Mouse (Mus musculus): ENCODE data around the gene Ak7. TPM values are rescaled to one million over a fixed set of nuclear protein-coding genes. Genes with fewer than 3 reads are reported as not detected.
A peak's percentile ranks its signal among the peaks of the same experiment; 100 is the strongest.

Gene Ak7
- polyA plus RNA-seq, 2 experiments, result 0.04 TPM; not detected in 1

DNA sequence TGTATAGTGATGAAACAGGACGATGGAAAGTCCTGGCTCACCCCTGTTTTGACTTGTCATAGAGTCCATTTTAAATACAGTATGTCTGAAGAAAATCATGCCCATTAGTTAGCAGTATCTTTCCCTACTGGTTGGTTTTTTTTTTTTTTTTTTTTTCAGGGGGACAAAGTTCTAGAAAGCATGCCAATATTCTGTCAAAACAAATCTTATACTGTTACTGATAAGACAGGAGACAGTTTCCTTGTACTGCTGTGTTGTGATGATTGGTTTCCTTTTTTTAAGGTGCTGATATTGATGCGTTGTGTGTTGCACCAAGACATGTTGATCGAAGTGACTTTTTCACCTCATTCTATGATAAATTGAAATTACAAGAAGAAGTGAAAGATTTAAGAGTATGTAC lies 100.4 kb downstream of the Ak7 start:
- H3K9ac ChIP-seq (replicated peaks), result no peak overlapping the region
- WGBS (ENCODE audit: insufficient replicate concordance), result 73% methylated on average over 3 of the region's 3 CpGs
- H3K36me3 ChIP-seq (replicated peaks; ENCODE audit: control insufficient read depth, insufficient read depth, low read depth), result peaks cover 68% of the 10 kb centered on the region
- no peak overlapping the region for H3K4me2 ChIP-seq (ENCODE audit: low read depth)
- H3K9me3 ChIP-seq (ENCODE audit: control insufficient read depth, low read length), result no peaks in the 10 kb centered on the region
- no peak overlapping the region for H3K27ac ChIP-seq
- H3K27me3 ChIP-seq (ENCODE audit: control insufficient read depth, insufficient read depth, low read length), result no peaks in the 10 kb centered on the region
- DNase-seq (ENCODE audit: low read depth in 3 of 3, low spot score in 3 of 3), result no peak
- no peak for TF ChIP-seq CTCF (IDR thresholded peaks at IDR 0.05; ENCODE audit: low read depth)
- TF ChIP-seq EP300 (IDR thresholded peaks at IDR 0.05; ENCODE audit: low read depth), result no peak
- ATAC-seq (ENCODE audit: insufficient read depth), result no peak
- no peak overlapping the region for H3K4me3 ChIP-seq (ENCODE audit: insufficient read depth in 1 of 2, low read depth in 2 of 2, low read length in 2 of 2)
- H3K4me1 ChIP-seq (replicated peaks; ENCODE audit: control insufficient read depth in 2 of 2, insufficient read depth in 2 of 2, low read length in 1 of 2), result 0 out of 4 replicates have a peak, but pooled peaks cover 0 to 2% of the 10 kb centered on the region in 2 experiments

DNA sequence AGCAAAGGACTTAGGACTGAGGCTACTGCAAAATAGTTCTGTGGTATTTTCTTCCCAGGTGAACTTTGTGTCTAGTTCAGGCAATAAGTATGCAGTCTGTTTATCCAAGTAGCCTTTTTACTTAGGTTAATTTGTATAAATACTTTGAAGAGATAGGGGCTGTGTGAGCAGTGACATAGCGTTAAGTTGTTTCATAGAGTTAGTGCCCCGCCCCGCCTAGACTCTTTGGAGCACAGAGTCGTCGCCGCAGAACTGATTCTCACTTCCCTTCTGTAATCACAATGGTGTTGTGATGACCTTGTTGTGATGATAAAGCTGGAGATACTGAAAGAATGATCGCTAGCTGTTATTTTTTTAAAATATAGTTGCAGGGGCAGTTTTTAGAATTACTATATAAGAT lies 101.6 kb downstream of the Ak7 start:
- no peak overlapping the region for H3K4me3 ChIP-seq (ENCODE audit: insufficient read depth in 1 of 2, low read depth in 2 of 2, low read length in 2 of 2)
- 0 out of 4 replicates have a peak, but pooled peaks cover 0 to 2% of the 10 kb centered on the region in 2 experiments for H3K4me1 ChIP-seq (replicated peaks; ENCODE audit: control insufficient read depth in 2 of 2, insufficient read depth in 2 of 2, low read length in 1 of 2)
- H3K36me3 ChIP-seq (replicated peaks; ENCODE audit: control insufficient read depth, insufficient read depth, low read depth), result peaks cover 69% of the 10 kb centered on the region
- TF ChIP-seq EP300 (IDR thresholded peaks at IDR 0.05; ENCODE audit: low read depth), result no peak
- TF ChIP-seq CTCF (IDR thresholded peaks at IDR 0.05; ENCODE audit: low read depth), result no peak
- no peak for ATAC-seq (ENCODE audit: insufficient read depth)
- DNase-seq (ENCODE audit: low read depth in 3 of 3, low spot score in 3 of 3), result no peak
- H3K4me2 ChIP-seq (ENCODE audit: low read depth), result no peak overlapping the region
- WGBS (ENCODE audit: insufficient replicate concordance), result 71% methylated on average over 7 of the region's 7 CpGs
- no peak overlapping the region for H3K27ac ChIP-seq
- H3K9ac ChIP-seq (replicated peaks), result no peak overlapping the region
- no peaks in the 10 kb centered on the region for H3K27me3 ChIP-seq (ENCODE audit: control insufficient read depth, insufficient read depth, low read length)
- no peaks in the 10 kb centered on the region for H3K9me3 ChIP-seq (ENCODE audit: control insufficient read depth, low read length)

DNA sequence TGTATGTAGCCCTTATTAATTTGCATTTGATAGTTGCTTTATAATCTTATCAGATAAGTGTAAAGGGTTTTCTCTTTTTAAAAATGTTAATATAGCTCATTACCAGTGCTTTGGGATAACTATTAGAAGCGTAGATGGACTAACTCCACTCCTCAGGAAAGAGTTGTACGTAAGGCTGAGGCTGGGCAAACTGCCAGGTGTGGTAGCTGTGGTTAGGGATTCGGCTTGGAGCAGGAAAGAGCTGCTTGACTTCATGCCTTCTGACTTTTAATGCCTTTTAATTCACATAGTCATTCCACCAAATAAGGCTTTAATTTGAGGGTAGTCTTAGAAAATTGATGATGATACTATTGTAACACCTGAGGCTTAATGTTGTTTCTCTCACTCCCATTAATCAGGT lies 103.2 kb downstream of the Ak7 start:
- DNase-seq (ENCODE audit: low read depth in 3 of 3, low spot score in 3 of 3) (no peak), ATAC-seq (ENCODE audit: insufficient read depth) (no peak)
- Histone ChIP-seq H3K4me1 (replicated peaks; ENCODE audit: control insufficient read depth in 2 of 2, insufficient read depth in 2 of 2, low read length in 1 of 2) (0 out of 4 replicates have a peak, but pooled peaks cover 0 to 2% of the 10 kb centered on the region in 2 experiments), H3K4me2 (ENCODE audit: low read depth) (no peak overlapping the region), H3K9me3 (ENCODE audit: control insufficient read depth, low read length) (no peaks in the 10 kb centered on the region), H3K4me3 (ENCODE audit: insufficient read depth in 1 of 2, low read depth in 2 of 2, low read length in 2 of 2) (no peak overlapping the region), H3K9ac (replicated peaks) (no peak overlapping the region), H3K27ac (no peak overlapping the region), H3K27me3 (ENCODE audit: control insufficient read depth, insufficient read depth, low read length) (no peaks in the 10 kb centered on the region), H3K36me3 (replicated peaks; ENCODE audit: control insufficient read depth, insufficient read depth, low read depth) (peaks cover 68% of the 10 kb centered on the region)
- WGBS (ENCODE audit: insufficient replicate concordance), result 81% methylated on average over 3 of the region's 3 CpGs
- TF ChIP-seq EP300 (IDR thresholded peaks at IDR 0.05; ENCODE audit: low read depth), result no peak
- TF ChIP-seq CTCF (IDR thresholded peaks at IDR 0.05; ENCODE audit: low read depth), result no peak

- peak; percentile 64; the same call in 1 of the 2 replicates for ATAC-seq (ENCODE audit: insufficient read depth)
- TF ChIP-seq EP300 (IDR thresholded peaks at IDR 0.05; ENCODE audit: low read depth) (peak; percentile 26; the same call in 1 of the 2 replicates), CTCF (IDR thresholded peaks at IDR 0.05; ENCODE audit: low read depth) (no peak)
- Histone ChIP-seq H3K9me3 (ENCODE audit: control insufficient read depth, low read length) (no peaks in the 10 kb centered on the region), H3K4me3 (ENCODE audit: insufficient read depth in 1 of 2, low read depth in 2 of 2, low read length in 2 of 2) (no peak overlapping the region), H3K4me1 (replicated peaks; ENCODE audit: control insufficient read depth in 2 of 2, insufficient read depth in 2 of 2, low read length in 1 of 2) (0 out of 4 replicates have a peak, but pooled peaks cover 0 to 2% of the 10 kb centered on the region in 2 experiments), H3K27ac (no peak overlapping the region), H3K4me2 (ENCODE audit: low read depth) (no peak overlapping the region), H3K27me3 (ENCODE audit: control insufficient read depth, insufficient read depth, low read length) (no peaks in the 10 kb centered on the region), H3K9ac (replicated peaks) (no peak overlapping the region), H3K36me3 (replicated peaks; ENCODE audit: control insufficient read depth, insufficient read depth, low read depth) (peaks cover 68% of the 10 kb centered on the region)
- WGBS (ENCODE audit: insufficient replicate concordance), result 60% methylated on average over 6 of the region's 6 CpGs
- DNase-seq (ENCODE audit: low read depth in 3 of 3, low spot score in 3 of 3), result no peak
Measured at GRCm38 (mm10) chr12:105810608-105811007, 104.8 kb downstream of the Ak7 start.

- DNase-seq (ENCODE audit: low read depth in 3 of 3, low spot score in 3 of 3), result no peak
- no peak for ATAC-seq (ENCODE audit: insufficient read depth)
- Histone ChIP-seq H3K9me3 (ENCODE audit: control insufficient read depth, low read length) (no peaks in the 10 kb centered on the region), H3K9ac (replicated peaks) (no peak overlapping the region), H3K27me3 (ENCODE audit: control insufficient read depth, insufficient read depth, low read length) (no peaks in the 10 kb centered on the region), H3K4me1 (replicated peaks; ENCODE audit: control insufficient read depth in 2 of 2, insufficient read depth in 2 of 2, low read length in 1 of 2) (0 out of 4 replicates have a peak, but pooled peaks cover 0 to 2% of the 10 kb centered on the region in 2 experiments), H3K4me2 (ENCODE audit: low read depth) (no peak overlapping the region), H3K4me3 (ENCODE audit: insufficient read depth in 1 of 2, low read depth in 2 of 2, low read length in 2 of 2) (no peak overlapping the region), H3K27ac (no peak overlapping the region), H3K36me3 (replicated peaks; ENCODE audit: control insufficient read depth, insufficient read depth, low read depth) (peaks cover 54% of the 10 kb centered on the region)
- TF ChIP-seq EP300 (IDR thresholded peaks at IDR 0.05; ENCODE audit: low read depth) (no peak), CTCF (IDR thresholded peaks at IDR 0.05; ENCODE audit: low read depth) (no peak)
- 79% methylated on average over 6 of the region's 6 CpGs for WGBS (ENCODE audit: insufficient replicate concordance)
Measured at GRCm38 (mm10) chr12:105813957-105814356, 108.2 kb downstream of the Ak7 start.

All from liver, embryonic 14.5 days (tissue).